Mouse (Mus musculus) heart, postnatal 14 days (tissue): Measurements from ENCODE around the gene Tspan14. TPM values are rescaled to one million over a fixed set of nuclear protein-coding genes. Genes with fewer than 3 reads are reported as not detected.

Experiments used
- DNase-seq, 2 experiments: peaks; one replicate each; pipeline ENCODE4 v3.0.0; 2021 to 2022
- intact Hi-C: fragments of 180-260 bp; cut with DNase I; formaldehyde crosslinking; loops from one replicate; pipeline ENCODE4 v1.15.1; 2025
- total RNA-seq, 2 experiments: library from RNA; stranded (reverse); gene quantifications; 2 replicates each; pipeline ENCODE4 v1.2.3; 2021

Gene Tspan14
- total RNA-seq, 2 experiments from 2014 or later = 27.9 to 28.7 TPM

GRCm38 (mm10) chr14:40979723-40980122, 13.1 kb upstream of the Tspan14 start:
- intact Hi-C loops = loop anchor here (1.0 to 10.0 kb wide), 3 partner anchors 54 to 185 kb away; no protein-coding TSS in a partner anchor
- DNase-seq = no peak

GRCm38 (mm10) chr14:40979002-40979401, 12.4 kb upstream of the Tspan14 start:
- peak in 1 of 2 experiments; percentile 53 for DNase-seq
- intact Hi-C loops = loop anchor here (1.0 to 10.0 kb wide), 3 partner anchors 54 to 184 kb away; no protein-coding TSS in a partner anchor

GRCm38 (mm10) chr14:40975127-40975721, 8.6 kb upstream of the Tspan14 start:
- DNase-seq = peak; percentile 61 to 72
- intact Hi-C loops = loop anchor here (1.0 to 10.0 kb wide), 3 partner anchors 58 to 180 kb away; no protein-coding TSS in a partner anchor

GRCm38 (mm10) chr14:40968051-40968450, 1.4 kb upstream of the Tspan14 start:
- intact Hi-C loops = no loop called here
- DNase-seq = no peak

- intact Hi-C loops = no loop called here
- DNase-seq = no peak
These were observed 942 bp upstream of the Tspan14 start for GRCm38 (mm10) chr14:40967598-40967900.

DNA sequence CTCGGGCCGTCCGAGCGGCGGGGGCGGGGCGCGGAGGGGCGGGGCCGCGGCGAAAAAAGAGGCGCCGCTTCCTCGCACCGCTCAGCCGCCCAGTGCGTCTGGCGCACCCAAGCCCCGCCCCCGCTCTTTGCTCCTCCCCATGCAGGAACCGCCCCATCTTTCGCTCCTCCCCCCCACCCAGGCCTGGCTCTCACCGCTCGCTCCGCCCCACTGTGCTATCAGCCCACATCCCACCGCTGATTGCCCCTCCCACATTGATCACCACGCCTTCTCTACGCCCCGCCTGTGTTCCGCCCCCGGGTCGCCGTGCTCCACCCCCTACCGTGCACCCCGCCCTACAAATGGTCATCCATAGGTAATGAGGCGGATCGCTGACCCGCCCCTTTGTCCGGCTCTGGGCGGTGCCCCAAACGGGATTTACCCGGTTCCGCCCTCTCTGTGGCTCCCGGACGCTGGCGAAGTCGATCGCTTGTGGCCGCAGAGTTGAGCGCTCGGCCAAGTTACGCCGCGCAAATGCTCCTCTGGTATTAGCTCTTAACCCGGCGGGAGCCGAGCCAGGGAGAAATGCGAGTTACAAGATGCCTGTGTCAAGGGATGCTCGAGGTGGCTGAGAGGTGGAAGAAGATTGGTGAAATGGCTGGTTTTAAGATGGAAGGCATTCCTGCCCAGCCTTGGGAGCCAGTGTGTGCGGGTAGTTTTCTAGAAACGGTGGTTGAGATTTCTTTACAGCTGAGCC, 423 bp upstream of the Tspan14 start:
- intact Hi-C loops = no loop called here
- DNase-seq = peak; percentile 96 to 97

DNA sequence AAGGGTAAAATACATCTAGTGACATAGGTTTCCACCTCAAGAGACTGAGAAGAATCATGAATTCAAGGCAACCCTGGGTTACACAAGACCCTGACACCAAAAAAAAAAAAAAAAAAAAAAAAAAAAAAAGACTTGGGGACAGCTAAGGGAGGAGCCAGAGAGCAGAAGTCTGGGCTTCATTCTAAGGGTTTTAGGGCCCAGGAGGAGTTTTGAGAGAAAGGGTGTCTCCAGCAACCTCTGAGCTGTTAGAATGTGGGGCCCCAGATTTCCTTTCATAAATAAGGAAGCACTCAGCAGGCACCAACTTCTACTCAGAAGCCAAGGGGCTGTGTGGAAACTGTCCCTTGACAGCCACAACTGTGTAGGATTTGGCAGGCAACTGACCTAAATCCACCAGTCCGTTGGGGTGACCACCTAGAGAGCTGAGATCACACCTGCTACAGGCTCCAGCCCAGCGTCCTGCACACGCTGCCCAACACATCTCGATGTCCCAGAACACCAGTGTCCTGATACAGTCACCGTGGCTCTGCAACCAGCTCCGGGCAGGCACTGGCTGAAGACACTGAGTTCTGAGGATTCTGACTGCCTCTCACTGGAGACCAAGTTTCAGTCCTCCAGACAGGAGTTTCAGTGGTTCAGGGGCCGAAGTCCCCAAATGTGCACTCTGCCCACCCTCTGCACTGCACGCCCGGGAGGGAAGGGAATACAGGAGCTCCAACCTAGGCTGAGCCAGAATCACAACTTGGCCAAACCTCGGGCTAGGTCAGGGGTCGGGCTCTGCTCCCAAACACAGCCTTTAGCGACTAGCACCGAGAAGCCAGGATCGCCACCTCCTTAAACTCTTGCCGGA, 875 bp downstream of the Tspan14 start:
- peak in 1 of 2 experiments; percentile 39 for DNase-seq
- intact Hi-C loops = no loop called here

DNA sequence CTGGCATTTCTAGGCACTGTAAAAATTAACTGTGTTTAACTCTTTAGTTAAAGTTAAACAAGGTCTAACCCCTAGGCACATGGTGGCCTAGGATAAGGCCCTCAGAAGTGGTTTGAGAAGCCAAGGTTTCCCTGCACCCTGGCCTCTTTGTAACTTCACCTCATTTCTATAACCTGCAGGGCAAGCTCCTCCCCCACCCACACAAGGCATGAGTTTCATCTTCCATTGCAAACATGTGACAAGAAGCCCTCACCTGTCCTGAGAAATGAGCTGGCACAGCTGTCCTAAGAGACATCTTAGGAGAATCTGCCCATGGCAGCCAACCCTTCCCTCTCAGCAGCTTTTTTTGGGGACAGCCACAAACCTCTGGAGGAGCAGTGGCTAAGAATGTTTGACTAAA, 1.7 kb downstream of the Tspan14 start:
- DNase-seq = no peak
- intact Hi-C loops = no loop called here

DNA sequence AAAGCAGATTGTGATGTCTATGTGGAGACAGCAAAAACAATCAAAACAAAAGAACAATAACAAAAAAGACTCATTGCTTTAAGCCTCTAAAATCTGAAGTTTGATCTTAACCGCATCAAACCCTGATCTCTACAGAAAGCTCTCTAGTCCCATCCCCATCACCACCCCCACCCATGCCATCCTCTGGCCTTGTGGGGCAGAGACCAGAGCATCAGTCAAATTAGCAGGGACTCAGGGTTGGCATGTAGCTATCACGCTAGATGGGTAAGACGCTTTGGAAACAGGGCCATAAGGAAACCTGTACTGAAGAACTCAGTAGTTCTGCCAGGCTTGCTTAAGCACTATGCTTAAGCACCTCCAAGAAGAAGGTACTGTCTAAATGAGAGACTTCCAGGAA, 2.4 kb downstream of the Tspan14 start:
- intact Hi-C loops = no loop called here
- DNase-seq = no peak

DNA sequence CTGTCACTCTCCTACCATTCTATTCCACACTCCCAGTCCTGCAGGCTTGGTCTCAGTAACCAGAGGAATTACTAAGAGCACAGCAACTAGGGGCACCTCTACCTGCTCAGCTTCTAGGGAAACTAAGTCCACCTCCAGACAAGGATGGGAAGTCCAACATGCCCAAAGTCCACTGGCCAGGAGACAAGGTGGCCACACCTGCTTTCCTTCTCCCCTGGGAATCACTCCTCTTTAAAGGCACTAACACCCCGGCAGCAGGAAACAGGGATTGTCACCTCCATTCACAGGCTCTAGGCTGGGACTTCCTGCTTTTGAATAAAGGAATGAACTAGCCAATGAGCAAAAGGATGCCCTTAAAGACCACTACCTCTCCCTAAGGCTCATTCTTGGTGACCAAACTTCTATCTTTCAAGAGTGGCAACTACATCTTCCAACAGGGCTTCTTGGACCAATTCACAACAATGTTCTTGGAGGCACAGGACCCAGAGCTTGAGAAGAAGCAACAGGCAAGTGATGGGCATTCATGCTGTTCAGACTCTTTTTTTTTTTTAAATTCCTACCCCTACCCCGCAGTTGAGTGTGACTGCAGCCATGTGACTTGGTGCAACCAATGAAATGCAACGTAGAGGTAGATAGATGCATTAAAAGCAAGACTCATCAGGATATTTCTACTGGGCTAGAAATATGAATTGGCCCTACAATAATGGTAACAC, 3.0 kb downstream of the Tspan14 start:
- DNase-seq = no peak
- intact Hi-C loops = no loop called here

- DNase-seq = no peak
- intact Hi-C loops = no loop called here
These were observed 4.0 kb downstream of the Tspan14 start for GRCm38 (mm10) chr14:40962365-40963290.

GRCm38 (mm10) chr14:40960237-40960636, 6.4 kb downstream of the Tspan14 start:
- intact Hi-C loops = no loop called here

DNA sequence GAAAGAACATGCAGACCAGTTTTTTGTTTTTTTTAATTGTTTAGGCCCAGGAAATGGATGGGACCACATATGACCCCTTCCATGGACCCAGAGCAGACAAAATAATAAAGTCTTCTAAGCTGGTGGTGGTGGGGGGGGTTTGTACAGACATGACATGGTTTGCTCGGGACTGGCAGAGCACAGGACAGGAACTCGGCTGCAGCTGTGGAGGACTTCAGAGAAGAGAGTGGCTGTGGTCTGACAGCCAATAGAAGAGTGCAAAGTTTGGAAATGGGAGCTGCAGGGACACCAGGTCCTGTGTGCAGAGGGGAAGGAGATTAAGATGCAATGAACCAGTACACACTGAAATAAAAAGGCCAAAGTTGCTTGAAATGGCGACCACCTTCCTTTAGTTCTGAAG, 7.0 kb downstream of the Tspan14 start:
- intact Hi-C loops = no loop called here
- DNase-seq = no peak

More at GRCm38 (mm10) chr14:40960237-40960636, 6.4 kb downstream of the Tspan14 start:
- no peak for DNase-seq

- DNase-seq = peak; percentile 34 to 45
- intact Hi-C loops = no loop called here
These were observed 7.6 kb downstream of the Tspan14 start for GRCm38 (mm10) chr14:40958986-40959381.

- peak; percentile 49 to 53 for DNase-seq
- intact Hi-C loops = no loop called here
These were observed 8.3 kb downstream of the Tspan14 start for GRCm38 (mm10) chr14:40958083-40958985.

GRCm38 (mm10) chr14:40957607-40958006, 9.0 kb downstream of the Tspan14 start:
- intact Hi-C loops = no loop called here
- DNase-seq = no peak

DNA sequence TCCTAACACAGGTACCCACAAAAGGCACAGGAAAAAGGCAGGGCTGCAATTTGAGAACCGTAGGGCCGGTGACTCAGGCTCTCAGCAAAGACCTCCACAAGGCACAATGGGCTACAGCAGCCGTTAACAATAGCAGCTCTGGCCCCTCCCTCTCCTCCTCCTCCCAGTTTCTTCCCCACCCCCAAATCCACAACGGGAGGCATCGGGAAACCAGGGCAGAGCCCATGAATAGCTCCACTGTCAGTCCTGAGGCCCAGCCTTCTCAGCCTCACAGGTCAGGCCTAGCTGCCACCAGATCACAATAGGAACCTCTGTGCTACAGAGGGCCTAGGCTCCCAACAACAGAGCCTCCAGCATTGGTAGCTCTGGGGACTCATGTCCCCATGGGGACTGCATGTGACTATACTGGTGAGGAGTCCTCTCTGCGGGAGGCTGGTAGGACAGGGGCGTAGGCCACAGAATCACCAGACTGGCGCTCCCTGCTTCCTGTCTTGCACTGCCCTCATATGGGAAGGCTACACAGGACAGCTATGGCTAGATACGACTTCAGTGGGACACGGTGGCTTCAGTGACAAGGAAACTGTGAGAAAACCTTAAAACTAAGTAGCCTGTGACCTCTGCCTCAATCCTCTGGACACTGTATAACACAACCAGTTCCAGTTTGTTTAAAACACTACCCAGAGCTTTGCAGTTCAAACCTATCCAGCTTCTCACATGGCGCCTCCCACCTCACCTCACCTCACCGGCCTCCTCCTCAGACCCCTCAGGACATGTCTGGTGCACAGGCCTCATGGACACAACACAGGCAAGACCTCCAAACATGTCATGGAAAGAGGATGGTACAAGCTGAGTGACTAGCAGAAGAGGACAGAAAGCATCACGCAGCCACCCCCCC, 10.1 kb downstream of the Tspan14 start:
- peak; percentile 47 to 52 for DNase-seq
- intact Hi-C loops = no loop called here
